In the genomic region with DNA sequence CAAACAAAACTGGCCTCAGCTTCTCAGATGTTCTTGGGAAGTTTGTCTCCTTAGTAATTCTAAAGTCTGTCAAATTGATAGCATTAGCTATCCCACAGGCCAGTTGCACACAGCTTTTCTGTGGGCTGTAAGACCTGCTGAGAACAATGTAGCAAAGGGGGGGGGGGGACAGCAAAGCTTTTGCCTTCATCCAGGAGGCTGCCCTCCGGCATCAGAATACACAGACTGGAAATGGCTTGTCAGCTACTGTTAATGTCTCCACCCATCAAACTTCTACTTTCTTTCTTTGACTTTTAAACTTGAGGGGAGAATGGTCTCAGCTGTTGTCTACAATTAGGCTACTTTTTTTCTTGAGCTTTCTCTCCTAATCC, we compare ENCODE assay signal across 8 mouse cellular contexts. TPM values are rescaled to one million over a fixed set of nuclear protein-coding genes. Genes with fewer than 3 reads are reported as not detected.
A peak's percentile ranks its signal among the peaks of the same experiment; 100 is the strongest.
DNase-seq lines count a peak whose midpoint lies in the region; ATAC-seq and TF ChIP-seq lines count a peak whose summit lies in the region.

No protein-coding gene starts in this region.

- intact Hi-C loops in heart, postnatal 14 days (cut with DNase I) = no loop called here

- H3K9ac ChIP-seq in heart, postnatal 0 days (replicated peaks; ENCODE audit: low read depth, low read length) = no peak overlapping the region
- no peak overlapping the region for H3K9ac ChIP-seq in intestine, embryonic 15.5 days
- no peak overlapping the region for H3K9ac ChIP-seq in stomach, postnatal 0 days (ENCODE audit: low read length)

- H3K4me3 ChIP-seq in heart, postnatal 0 days (ENCODE audit: low read depth, low read length) = peak overlapping the region; percentile 41
- H3K4me3 ChIP-seq in spleen, adult 2 months (ENCODE audit: extremely low read depth, insufficient read depth, insufficient read length) = no peak overlapping the region
- H3K4me3 ChIP-seq in intestine, embryonic 15.5 days (replicated peaks) = no peak overlapping the region
- no peak overlapping the region; the same call in 1 of the 2 replicates for H3K4me3 ChIP-seq in stomach, postnatal 0 days (ENCODE audit: low read depth, low read length)

- no peak for TF ChIP-seq POLR2A in spleen, adult 2 months (IDR thresholded peaks at IDR 0.05; ENCODE audit: low read depth, low read length)

- peaks cover 36% of the 10 kb centered on the region for H3K4me1 ChIP-seq in heart, postnatal 0 days (ENCODE audit: control insufficient read depth, insufficient read depth)
- H3K4me1 ChIP-seq in spleen, adult 2 months (ENCODE audit: control insufficient read depth, insufficient read depth, insufficient read length) = no peaks in the 10 kb centered on the region; the same call in 1 of the 2 replicates
- peaks cover 16% of the 10 kb centered on the region; the same call in 1 of the 2 replicates for H3K4me1 ChIP-seq in intestine, embryonic 15.5 days (replicated peaks)
- H3K4me1 ChIP-seq in stomach, postnatal 0 days (replicated peaks; ENCODE audit: control insufficient read depth, insufficient read depth) = no peaks in the 10 kb centered on the region

- DNase-seq in heart, postnatal 0 days (ENCODE audit: low spot score) = no peak
- DNase-seq in heart, postnatal 14 days = no peak
- DNase-seq in spleen, adult 2 months (ENCODE audit: low read depth in 1 of 2, low spot score in 2 of 2) = no peak
- no peak for DNase-seq in spleen, adult 12 weeks (ENCODE audit: low spot score)
- DNase-seq in stomach, postnatal 0 days (ENCODE audit: low spot score) = no peak
- DNase-seq in right cerebral cortex, postnatal 10 days (ENCODE audit: low spot score in 2 of 2) = no peak
- DNase-seq in cerebellum, postnatal 4 days (ENCODE audit: low spot score in 2 of 2) = no peak

- WGBS in heart, postnatal 0 days = 36% methylated on average over 1 of the region's 1 CpGs
- 62% methylated on average over 1 of the region's 1 CpGs for WGBS in spleen, adult 2 months
- WGBS in intestine, embryonic 15.5 days = 48% methylated on average over 1 of the region's 1 CpGs
- 27% methylated on average over 1 of the region's 1 CpGs for WGBS in stomach, postnatal 0 days

- H3K36me3 ChIP-seq in heart, postnatal 0 days (replicated peaks; ENCODE audit: control insufficient read depth, insufficient read depth, low read length) = no peaks in the 10 kb centered on the region
- H3K36me3 ChIP-seq in spleen, adult 2 months (ENCODE audit: control insufficient read depth, insufficient read depth, low read length) = no peaks in the 10 kb centered on the region
- no peaks in the 10 kb centered on the region for H3K36me3 ChIP-seq in intestine, embryonic 15.5 days
- no peaks in the 10 kb centered on the region for H3K36me3 ChIP-seq in stomach, postnatal 0 days (ENCODE audit: control insufficient read depth, insufficient read depth, low read length)

- H3K27me3 ChIP-seq in heart, postnatal 0 days (ENCODE audit: control insufficient read depth, insufficient read depth, low read length) = no peaks in the 10 kb centered on the region
- H3K27me3 ChIP-seq in spleen, adult 2 months (ENCODE audit: control insufficient read depth, insufficient read depth, low read length) = no peaks in the 10 kb centered on the region
- H3K27me3 ChIP-seq in intestine, embryonic 15.5 days (replicated peaks) = no peaks in the 10 kb centered on the region
- no peaks in the 10 kb centered on the region for H3K27me3 ChIP-seq in stomach, postnatal 0 days (ENCODE audit: control insufficient read depth, insufficient read depth, low read length)

- H3K27ac ChIP-seq in heart, postnatal 0 days (ENCODE audit: low read depth) = peak overlapping the region; percentile 98
- H3K27ac ChIP-seq in spleen, adult 2 months (ENCODE audit: insufficient read depth, low read length) = peak overlapping the region; percentile 38; the same call in 1 of the 2 replicates
- peak overlapping the region; percentile 92 for H3K27ac ChIP-seq in intestine, embryonic 15.5 days
- peak overlapping the region; percentile 76 for H3K27ac ChIP-seq in stomach, postnatal 0 days (replicated peaks)

- peak; percentile 9; the same call in 1 of the 2 replicates for ATAC-seq in heart, postnatal 0 days (ENCODE audit: insufficient read depth, low read depth)
- peak; percentile 20; the same call in 1 of the 2 replicates for ATAC-seq in intestine, embryonic 15.5 days
- 0 out of 2 replicates have a peak, but pooled peaks have one; percentile 3 for ATAC-seq in stomach, postnatal 0 days (ENCODE audit: low FRiP score, low TSS enrichment)

- TF ChIP-seq EP300 in heart, postnatal 0 days (IDR thresholded peaks at IDR 0.05; ENCODE audit: low read depth) = no peak
- no peak for TF ChIP-seq EP300 in stomach, postnatal 0 days (optimal IDR thresholded peaks at IDR 0.05)

- no peaks in the 10 kb centered on the region for H3K9me3 ChIP-seq in heart, postnatal 0 days (replicated peaks; ENCODE audit: control insufficient read depth, low read length)
- no peaks in the 10 kb centered on the region for H3K9me3 ChIP-seq in intestine, embryonic 15.5 days
- H3K9me3 ChIP-seq in stomach, postnatal 0 days (ENCODE audit: control insufficient read depth, low read length) = no peaks in the 10 kb centered on the region

- TF ChIP-seq CTCF in heart, postnatal 0 days (IDR thresholded peaks at IDR 0.05; ENCODE audit: low read depth) = no peak
- no peak for TF ChIP-seq CTCF in spleen, adult 2 months (IDR thresholded peaks at IDR 0.05; ENCODE audit: extremely low read depth, insufficient read depth, insufficient read length, insufficient replicate concordance)
- TF ChIP-seq CTCF in stomach, postnatal 0 days (IDR thresholded peaks at IDR 0.05; ENCODE audit: low read depth) = no peak

- H3K4me2 ChIP-seq in heart, postnatal 0 days (ENCODE audit: low read depth, low read length) = peak overlapping the region; percentile 79
- peak overlapping the region; percentile 51; the same call in 1 of the 2 replicates for H3K4me2 ChIP-seq in intestine, embryonic 15.5 days (replicated peaks)
- H3K4me2 ChIP-seq in stomach, postnatal 0 days (replicated peaks; ENCODE audit: low read depth) = peak overlapping the region; percentile 40

RNA-seq across cellular contexts. Expression of gene Mgst2, which starts 48.2 kb away (rescaled TPM):
- 3.2 and 16.5 TPM in 2 replicates for total RNA-seq in heart, postnatal 0 days (2014; rRNA removed; ENCODE audit: low replicate concordance)
- polyA plus RNA-seq in heart, postnatal 0 days (2015; fragmentation: Nextera tagmentation; extraction: Ambion mirVana) = 8.7 and 9.4 TPM in 2 replicates
- 1 to 10 TPM; 2.1 to 2.9 TPM for total RNA-seq in heart, postnatal 14 days (2021)
- 3.3 and 4.1 TPM in 2 replicates for polyA plus RNA-seq in spleen, adult 2 months (2012; rRNA removed)
- 30.2 and 33.3 TPM in 2 replicates for polyA plus RNA-seq in intestine, embryonic 15.5 days (2015; fragmentation: Nextera tagmentation; extraction: Ambion mirVana)
- polyA plus RNA-seq in stomach, postnatal 0 days (2015; fragmentation: Nextera tagmentation; extraction: Ambion mirVana) = 264 and 268 TPM in 2 replicates

Comparison
In these comparisons a context has a peak if more than half of its experiments do, and no peak if none do; other contexts are left out.
1. H3K27ac ChIP-seq: peak in every context shown above with its lines; median percentile 98 in heart, postnatal 0 days; 92 in intestine, embryonic 15.5 days; 76 in stomach, postnatal 0 days; 38 in spleen, adult 2 months.